ENCODE assay signal across 32 mouse cellular contexts in the genomic region with DNA sequence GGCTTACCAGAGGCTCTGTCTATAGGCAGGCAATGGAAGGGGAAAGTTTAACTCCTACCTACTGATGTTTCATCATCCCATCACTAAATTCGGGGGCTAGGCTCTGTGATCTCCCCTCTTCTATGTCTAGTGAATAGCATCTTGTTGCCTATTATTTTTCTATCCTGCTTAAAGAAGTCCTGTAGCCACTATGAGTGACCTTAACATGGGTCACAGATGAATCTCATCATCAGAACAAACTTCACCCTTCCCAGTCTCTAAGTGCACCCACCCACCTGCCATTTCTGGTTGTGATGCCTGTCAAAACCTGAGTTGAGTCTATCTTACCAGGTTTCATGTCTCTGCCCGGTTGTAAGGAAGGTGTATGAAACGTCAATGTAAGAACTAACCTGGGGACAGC.
"Had no signal": no experiment of that assay in that cellular context is flagged by ENCODE, and none has a peak within 500 bp of the region (broad histone marks: within the 10 kb centered on the region; RNA-seq: fewer than 3 reads in every experiment).

No protein-coding gene starts in this region.

- H3K4me2 ChIP-seq: limb, embryonic 12.5 days; limb, embryonic 13.5 days; limb, embryonic 15.5 days; liver, embryonic 11.5 days; liver, embryonic 12.5 days; liver, embryonic 13.5 days; liver, embryonic 15.5 days; lung, embryonic 14.5 days; lung, embryonic 15.5 days; midbrain, embryonic 11.5 days; midbrain, embryonic 12.5 days; midbrain, embryonic 13.5 days; midbrain, embryonic 15.5 days; neural tube, embryonic 12.5 days had no signal

- DNase-seq: left cerebral cortex, postnatal 4 days; liver; liver, embryonic 13.5 days; liver, postnatal 0 days; lung, adult 18-20 months; lung, adult 2 months; lung, embryonic 14.5 days; lung, postnatal 10 days; lung, postnatal 14 days; lung, postnatal 36 days; lung, postnatal 4 days; midbrain, embryonic 14.5 days had no signal

- H3K27ac ChIP-seq: limb, embryonic 10.5 days; limb, embryonic 12.5 days; limb, embryonic 13.5 days; limb, embryonic 15.5 days; liver, embryonic 12.5 days; liver, embryonic 13.5 days; liver, embryonic 14.5 days; liver, embryonic 15.5 days; lung, embryonic 15.5 days; macrophage; midbrain, embryonic 10.5 days; midbrain, embryonic 12.5 days; midbrain, embryonic 13.5 days; midbrain, embryonic 15.5 days; neural tube, embryonic 12.5 days had no signal

- H3K4me3 ChIP-seq: limb, embryonic 10.5 days; limb, embryonic 12.5 days; limb, embryonic 13.5 days; limb, embryonic 15.5 days; liver, embryonic 12.5 days; liver, embryonic 13.5 days; liver, embryonic 15.5 days; lung, embryonic 15.5 days; megakaryocyte, embryonic 14.5 days; midbrain, embryonic 10.5 days; midbrain, embryonic 12.5 days; midbrain, embryonic 13.5 days; midbrain, embryonic 15.5 days; myocyte; neural tube, embryonic 12.5 days had no signal

- ATAC-seq: liver, embryonic 12.5 days; liver, postnatal 0 days; lung, postnatal 0 days; midbrain, embryonic 13.5 days; midbrain, embryonic 15.5 days; midbrain, embryonic 16.5 days had no signal

- H3K27me3 ChIP-seq: limb, embryonic 12.5 days; limb, embryonic 13.5 days; limb, embryonic 15.5 days; liver, embryonic 12.5 days; liver, embryonic 13.5 days; liver, embryonic 15.5 days; lung, embryonic 15.5 days; midbrain, embryonic 12.5 days; midbrain, embryonic 13.5 days; midbrain, embryonic 15.5 days; neural tube, embryonic 12.5 days had no signal

- H3K9ac ChIP-seq: limb, embryonic 12.5 days; limb, embryonic 13.5 days; limb, embryonic 15.5 days; liver, embryonic 12.5 days; liver, embryonic 13.5 days; liver, embryonic 14.5 days; liver, embryonic 15.5 days; liver, postnatal 0 days; lung, embryonic 14.5 days; lung, embryonic 15.5 days; midbrain, embryonic 12.5 days; midbrain, embryonic 13.5 days; midbrain, embryonic 15.5 days; neural tube, embryonic 12.5 days had no signal

- H3K4me1 ChIP-seq: limb, embryonic 10.5 days; limb, embryonic 12.5 days; limb, embryonic 13.5 days; limb, embryonic 15.5 days; liver, embryonic 12.5 days; liver, embryonic 13.5 days; liver, embryonic 15.5 days; lung, embryonic 15.5 days; midbrain, embryonic 10.5 days; midbrain, embryonic 12.5 days; midbrain, embryonic 13.5 days; midbrain, embryonic 15.5 days; neural tube, embryonic 12.5 days had no signal

- H3K9me3 ChIP-seq: limb, embryonic 10.5 days; limb, embryonic 12.5 days; limb, embryonic 13.5 days; limb, embryonic 15.5 days; liver, embryonic 12.5 days; liver, embryonic 13.5 days; liver, embryonic 15.5 days; lung, embryonic 15.5 days; midbrain, embryonic 10.5 days; midbrain, embryonic 12.5 days; midbrain, embryonic 13.5 days; midbrain, embryonic 15.5 days; neural tube, embryonic 12.5 days had no signal

- H3K36me3 ChIP-seq: limb, embryonic 10.5 days; limb, embryonic 12.5 days; limb, embryonic 13.5 days; limb, embryonic 15.5 days; liver, embryonic 12.5 days; liver, embryonic 13.5 days; liver, embryonic 15.5 days; lung, embryonic 15.5 days; midbrain, embryonic 10.5 days; midbrain, embryonic 12.5 days; midbrain, embryonic 13.5 days; midbrain, embryonic 15.5 days; neural tube, embryonic 12.5 days had no signal
